Mouse (Mus musculus) hindlimb bud, embryonic 11.5 days (tissue): ENCODE measurements around the gene Fam189b.
"Not testable (repeated sequence)": the region's sequence is repeated elsewhere in the genome, so short reads cannot be mapped to it uniquely, and the experiment has no call there.

Experiments used
- DNase-seq: peaks from one replicate; pipeline ENCODE4 v3.0.0-alpha.2; 2012; ENCODE audit warnings: low read depth, low spot score; ENCODE audit errors: extremely low spot score

Fam189b gene

GRCm38 (mm10) chr3:89202253-89203141 is 19.6 kb downstream of the Fam189b start, which contains the start of gene Gba:
Gene Gba, plus strand, starts transcription at chr3:89202928.
- DNase-seq = peak; percentile 89

GRCm38 (mm10) chr3:89203142-89203514 is 20.2 kb downstream of the Fam189b start:
- no peak for DNase-seq

GRCm38 (mm10) chr3:89206079-89206478 is 23.1 kb downstream of the Fam189b start:
- DNase-seq = no peak

GRCm38 (mm10) chr3:89206695-89207094 is 23.8 kb downstream of the Fam189b start:
- no peak for DNase-seq

GRCm38 (mm10) chr3:89208075-89208657 is 25.2 kb downstream of the Fam189b start:
- DNase-seq = no peak

- no peak for DNase-seq
These were observed 25.8 kb downstream of the Fam189b start for GRCm38 (mm10) chr3:89208736-89209135.

- no peak for DNase-seq
These were observed 26.8 kb downstream of the Fam189b start for GRCm38 (mm10) chr3:89209731-89210130.

GRCm38 (mm10) chr3:89210162-89210561 is 27.2 kb downstream of the Fam189b start:
- no peak for DNase-seq

GRCm38 (mm10) chr3:89210731-89211130 is 27.8 kb downstream of the Fam189b start:
- DNase-seq = no peak

GRCm38 (mm10) chr3:89213803-89214530 is 31.0 kb downstream of the Fam189b start:
- DNase-seq = no peak

GRCm38 (mm10) chr3:89214681-89215411 is 31.9 kb downstream of the Fam189b start, which contains the start of gene Thbs3:
Gene Thbs3, plus strand, starts transcription at chr3:89215180.
- no peak for DNase-seq

GRCm38 (mm10) chr3:89215853-89216252 is 32.9 kb downstream of the Fam189b start:
- no peak for DNase-seq

- DNase-seq = not testable (repeated sequence)
These were observed 33.5 kb downstream of the Fam189b start for GRCm38 (mm10) chr3:89216407-89216806.

GRCm38 (mm10) chr3:89218271-89218670 is 35.3 kb downstream of the Fam189b start:
- no peak for DNase-seq

GRCm38 (mm10) chr3:89219546-89219945 is 36.6 kb downstream of the Fam189b start:
- no peak for DNase-seq

GRCm38 (mm10) chr3:89221167-89221566 is 38.2 kb downstream of the Fam189b start:
- DNase-seq = no peak

- DNase-seq = no peak
These were observed 41.9 kb downstream of the Fam189b start for GRCm38 (mm10) chr3:89224796-89225195.

GRCm38 (mm10) chr3:89225321-89225815 is 42.4 kb downstream of the Fam189b start:
- no peak for DNase-seq

- DNase-seq = no peak
These were observed 43.0 kb downstream of the Fam189b start for GRCm38 (mm10) chr3:89225918-89226317.

GRCm38 (mm10) chr3:89226361-89226760 is 43.4 kb downstream of the Fam189b start:
- DNase-seq = no peak

- no peak for DNase-seq
These were observed 44.0 kb downstream of the Fam189b start, which contains the start of gene Mtx1 for GRCm38 (mm10) chr3:89226900-89227299. Gene Mtx1, minus strand, starts transcription at chr3:89227088.
